Mouse (Mus musculus): ENCODE measurements around the gene Gm10490.
A peak's percentile ranks its signal among the peaks of the same experiment; 100 is the strongest.

Gm10490 gene

GRCm38 (mm10) chrX:7926266-7926665 is 16.9 kb downstream of the Gm10490 start:
- no peak for DNase-seq (ENCODE audit: low spot score in 2 of 2)

- DNase-seq (ENCODE audit: low spot score in 2 of 2), result no peak
Observed at GRCm38 (mm10) chrX:7927116-7927515, 17.8 kb downstream of the Gm10490 start.

GRCm38 (mm10) chrX:7928270-7928790 is 19.0 kb downstream of the Gm10490 start, which contains the start of gene Eras:
TSS of gene Eras (minus strand) at chrX:7928607.
- DNase-seq (ENCODE audit: low spot score in 2 of 2), result no peak

- no peak for DNase-seq (ENCODE audit: low spot score in 2 of 2)
Observed at GRCm38 (mm10) chrX:7936874-7937273, 27.5 kb downstream of the Gm10490 start.

- DNase-seq (ENCODE audit: low spot score in 2 of 2), result no peak
Observed at GRCm38 (mm10) chrX:7937667-7938066, 28.3 kb downstream of the Gm10490 start.

- no peak for DNase-seq (ENCODE audit: low spot score in 2 of 2)
Observed at GRCm38 (mm10) chrX:7945618-7946017, 36.3 kb downstream of the Gm10490 start.

- no peak for DNase-seq (ENCODE audit: low spot score in 2 of 2)
Observed at GRCm38 (mm10) chrX:7947108-7947899, 38.0 kb downstream of the Gm10490 start, which contains the start of gene Hdac6. TSS of gene Hdac6 (minus strand) at chrX:7947889.

GRCm38 (mm10) chrX:7947900-7948492 is 38.7 kb downstream of the Gm10490 start:
- peak; percentile 65 to 74 for DNase-seq (ENCODE audit: low spot score in 2 of 2)

- no peak for DNase-seq (ENCODE audit: low spot score in 2 of 2)
Observed at GRCm38 (mm10) chrX:7950091-7950490, 40.7 kb downstream of the Gm10490 start.

GRCm38 (mm10) chrX:7958868-7959267 is 49.5 kb downstream of the Gm10490 start:
- no peak for DNase-seq (ENCODE audit: low spot score in 2 of 2)

All from spleen, postnatal 14 days (tissue).